Mouse (Mus musculus): ENCODE results near the gene Gm20388. TPM values are rescaled to one million over a fixed set of nuclear protein-coding genes. Genes with fewer than 3 reads are reported as not detected.

Gm20388 gene
- polyA plus RNA-seq, 1 experiment, result 10.6 TPM

GRCm38 (mm10) chr8:122644175-122644954, 2733.7 kb downstream of the Gm20388 start:
- H3K4me1 ChIP-seq (ENCODE audit: control insufficient read depth, insufficient read depth, low read length), result no peaks in the 10 kb centered on the region
- TF ChIP-seq CTCF (IDR thresholded peaks at IDR 0.05; ENCODE audit: control insufficient read depth, insufficient read depth, low read length), result no peak
- 84% methylated on average over 6 of the region's 6 CpGs for WGBS

GRCm38 (mm10) chr8:122646337-122646736, 2735.7 kb downstream of the Gm20388 start:
- H3K4me3 ChIP-seq (replicated peaks; ENCODE audit: control insufficient read depth, low read depth, low read length), result no peak overlapping the region
- H3K27ac ChIP-seq (ENCODE audit: control insufficient read depth, insufficient read depth, low read depth, low read length, poor library complexity), result no peak overlapping the region
- 79% methylated on average over 16 of the region's 16 CpGs for WGBS
- TF ChIP-seq POLR2A (IDR thresholded peaks at IDR 0.05; ENCODE audit: borderline replicate concordance, control insufficient read depth, low read depth, low read length) (no peak), CTCF (IDR thresholded peaks at IDR 0.05; ENCODE audit: control insufficient read depth, insufficient read depth, low read length) (no peak)
- no peaks in the 10 kb centered on the region; the same call in 1 of the 2 replicates for H3K4me1 ChIP-seq (ENCODE audit: control insufficient read depth, insufficient read depth, low read length)

More at GRCm38 (mm10) chr8:122644175-122644954, 2733.7 kb downstream of the Gm20388 start:
- H3K4me3 ChIP-seq (replicated peaks; ENCODE audit: control insufficient read depth, low read depth, low read length), result no peak overlapping the region
- no peak overlapping the region for H3K27ac ChIP-seq (ENCODE audit: control insufficient read depth, insufficient read depth, low read depth, low read length, poor library complexity)

GRCm38 (mm10) chr8:122648192-122648970, 2737.7 kb downstream of the Gm20388 start:
- TF ChIP-seq POLR2A (IDR thresholded peaks at IDR 0.05; ENCODE audit: borderline replicate concordance, control insufficient read depth, low read depth, low read length) (no peak), CTCF (IDR thresholded peaks at IDR 0.05; ENCODE audit: control insufficient read depth, insufficient read depth, low read length) (no peak)
- H3K27ac ChIP-seq (ENCODE audit: control insufficient read depth, insufficient read depth, low read depth, low read length, poor library complexity), result no peak overlapping the region
- H3K4me3 ChIP-seq (replicated peaks; ENCODE audit: control insufficient read depth, low read depth, low read length), result no peak overlapping the region
- H3K4me1 ChIP-seq (ENCODE audit: control insufficient read depth, insufficient read depth, low read length), result no peaks in the 10 kb centered on the region; the same call in 1 of the 2 replicates
- WGBS, result 91% methylated on average over 15 of the region's 15 CpGs

- peak; percentile 11; the same call in 1 of the 2 replicates for TF ChIP-seq POLR2A (IDR thresholded peaks at IDR 0.05; ENCODE audit: borderline replicate concordance, control insufficient read depth, low read depth, low read length)
- TF ChIP-seq CTCF (IDR thresholded peaks at IDR 0.05; ENCODE audit: control insufficient read depth, insufficient read depth, low read length), result no peak
- 59% methylated on average over 16 of the region's 16 CpGs for WGBS
- peak overlapping the region; percentile 22; the same call in 1 of the 2 replicates for H3K27ac ChIP-seq (ENCODE audit: control insufficient read depth, insufficient read depth, low read depth, low read length, poor library complexity)
- no peak overlapping the region for H3K4me3 ChIP-seq (replicated peaks; ENCODE audit: control insufficient read depth, low read depth, low read length)
- peaks cover 1% of the 10 kb centered on the region; the same call in 1 of the 2 replicates for H3K4me1 ChIP-seq (ENCODE audit: control insufficient read depth, insufficient read depth, low read length)
Measured at GRCm38 (mm10) chr8:122651326-122651921, 2740.8 kb downstream of the Gm20388 start.

- 59% methylated on average over 6 of the region's 6 CpGs for WGBS
- Histone ChIP-seq H3K4me1 (ENCODE audit: control insufficient read depth, insufficient read depth, low read length) (peaks cover 1% of the 10 kb centered on the region; the same call in 1 of the 2 replicates), H3K4me3 (replicated peaks; ENCODE audit: control insufficient read depth, low read depth, low read length) (no peak overlapping the region), H3K27ac (ENCODE audit: control insufficient read depth, insufficient read depth, low read depth, low read length, poor library complexity) (no peak overlapping the region)
- TF ChIP-seq CTCF (IDR thresholded peaks at IDR 0.05; ENCODE audit: control insufficient read depth, insufficient read depth, low read length), result no peak
- TF ChIP-seq POLR2A (IDR thresholded peaks at IDR 0.05; ENCODE audit: borderline replicate concordance, control insufficient read depth, low read depth, low read length), result no peak
Measured at GRCm38 (mm10) chr8:122652643-122653042, 2742.0 kb downstream of the Gm20388 start.

- H3K27ac ChIP-seq (ENCODE audit: control insufficient read depth, insufficient read depth, low read depth, low read length, poor library complexity), result no peak overlapping the region
- no peak overlapping the region for H3K4me3 ChIP-seq (replicated peaks; ENCODE audit: control insufficient read depth, low read depth, low read length)
- H3K4me1 ChIP-seq (ENCODE audit: control insufficient read depth, insufficient read depth, low read length), result peaks cover 1% of the 10 kb centered on the region; the same call in 1 of the 2 replicates
- no peak for TF ChIP-seq CTCF (IDR thresholded peaks at IDR 0.05; ENCODE audit: control insufficient read depth, insufficient read depth, low read length)
- TF ChIP-seq POLR2A (IDR thresholded peaks at IDR 0.05; ENCODE audit: borderline replicate concordance, control insufficient read depth, low read depth, low read length), result no peak
- 92% methylated on average over 7 of the region's 7 CpGs for WGBS
Measured at GRCm38 (mm10) chr8:122654768-122655167, 2744.1 kb downstream of the Gm20388 start.

GRCm38 (mm10) chr8:122656056-122656999, 2745.7 kb downstream of the Gm20388 start:
- no peak overlapping the region for H3K4me3 ChIP-seq (replicated peaks; ENCODE audit: control insufficient read depth, low read depth, low read length)
- H3K4me1 ChIP-seq (ENCODE audit: control insufficient read depth, insufficient read depth, low read length), result peaks cover 1% of the 10 kb centered on the region; the same call in 1 of the 2 replicates
- 61% methylated on average over 13 of the region's 13 CpGs for WGBS
- no peak for TF ChIP-seq POLR2A (IDR thresholded peaks at IDR 0.05; ENCODE audit: borderline replicate concordance, control insufficient read depth, low read depth, low read length)
- no peak for TF ChIP-seq CTCF (IDR thresholded peaks at IDR 0.05; ENCODE audit: control insufficient read depth, insufficient read depth, low read length)
- H3K27ac ChIP-seq (ENCODE audit: control insufficient read depth, insufficient read depth, low read depth, low read length, poor library complexity), result no peak overlapping the region

Data from bone marrow, adult 2 months (tissue).